Mouse (Mus musculus): Measurements from ENCODE around the gene Stpg3. TPM values are rescaled to one million over a fixed set of nuclear protein-coding genes. Genes with fewer than 3 reads are reported as not detected.

The Stpg3 gene
- polyA plus RNA-seq, 1 experiment from 2014 or later, result not detected

- H3K27ac ChIP-seq (replicated peaks), result peak overlapping the region; percentile 90
- peak overlapping the region; percentile 69 for H3K4me3 ChIP-seq
- H3K9ac ChIP-seq (replicated peaks), result peak overlapping the region; percentile 69
- H3K27me3 ChIP-seq, result no peaks in the 10 kb centered on the region
- no peaks in the 10 kb centered on the region for H3K9me3 ChIP-seq
- no peak for ATAC-seq (replicated peaks)
- peaks cover 4% of the 10 kb centered on the region; the same call in 1 of the 2 replicates for H3K36me3 ChIP-seq
- H3K4me1 ChIP-seq, result peaks cover 24% of the 10 kb centered on the region
- peak overlapping the region; percentile 81 for H3K4me2 ChIP-seq (replicated peaks)
- 3% methylated on average over 52 of the region's 53 CpGs for WGBS
Observed at GRCm38 (mm10) chr2:25223681-25224491, 9.4 kb upstream of the Stpg3 start.

- Histone ChIP-seq H3K27me3 (no peaks in the 10 kb centered on the region), H3K4me1 (peaks cover 17% of the 10 kb centered on the region), H3K4me2 (replicated peaks) (no peak overlapping the region), H3K4me3 (no peak overlapping the region), H3K9me3 (no peaks in the 10 kb centered on the region), H3K9ac (replicated peaks) (no peak overlapping the region), H3K36me3 (peaks cover 4% of the 10 kb centered on the region; the same call in 1 of the 2 replicates), H3K27ac (replicated peaks) (no peak overlapping the region)
- ATAC-seq (replicated peaks), result no peak
- WGBS, result 78% methylated on average over 5 of the region's 5 CpGs
Observed at GRCm38 (mm10) chr2:25221331-25221772, 6.9 kb upstream of the Stpg3 start.

GRCm38 (mm10) chr2:25218445-25218844 is 4.0 kb upstream of the Stpg3 start, which contains the start of gene Fam166a:
Gene Fam166a, plus strand, starts transcription at chr2:25218745.
- peaks cover 4% of the 10 kb centered on the region for H3K4me1 ChIP-seq
- H3K27ac ChIP-seq (replicated peaks), result no peak within 1 kb of the TSS
- no peaks in the 10 kb centered on the region for H3K27me3 ChIP-seq
- H3K4me3 ChIP-seq, result no peak within 1 kb of the TSS
- H3K4me2 ChIP-seq (replicated peaks), result no peak within 1 kb of the TSS
- H3K36me3 ChIP-seq, result peaks cover 4% of the 10 kb centered on the region; the same call in 1 of the 2 replicates
- H3K9ac ChIP-seq (replicated peaks), result no peak within 1 kb of the TSS
- no peak for ATAC-seq (replicated peaks)
- H3K9me3 ChIP-seq, result no peaks in the 10 kb centered on the region

- 65% methylated on average over 2 of the region's 2 CpGs for WGBS
- H3K9ac ChIP-seq (replicated peaks), result no peak overlapping the region
- H3K4me2 ChIP-seq (replicated peaks), result no peak overlapping the region
- H3K27me3 ChIP-seq, result no peaks in the 10 kb centered on the region
- ATAC-seq (replicated peaks), result no peak
- no peaks in the 10 kb centered on the region for H3K4me1 ChIP-seq
- H3K27ac ChIP-seq (replicated peaks), result no peak overlapping the region
- peaks cover 4% of the 10 kb centered on the region; the same call in 1 of the 2 replicates for H3K36me3 ChIP-seq
- H3K9me3 ChIP-seq, result no peaks in the 10 kb centered on the region
- no peak overlapping the region for H3K4me3 ChIP-seq
Observed at GRCm38 (mm10) chr2:25217666-25218065, 3.2 kb upstream of the Stpg3 start.

GRCm38 (mm10) chr2:25213266-25213865 is 1.1 kb downstream of the Stpg3 start:
- no peak for ATAC-seq (replicated peaks)

GRCm38 (mm10) chr2:25211121-25211670 is 3.2 kb downstream of the Stpg3 start, which contains the start of gene Nelfb:
Gene Nelfb, minus strand, starts transcription at chr2:25211489.
- H3K4me2 ChIP-seq (replicated peaks), result peak within 1 kb of the TSS; percentile 64
- no peaks in the 10 kb centered on the region for H3K9me3 ChIP-seq
- peaks cover 7% of the 10 kb centered on the region; the same call in 1 of the 2 replicates for H3K36me3 ChIP-seq
- H3K4me1 ChIP-seq, result peaks cover 27% of the 10 kb centered on the region
- H3K4me3 ChIP-seq, result peak within 1 kb of the TSS; percentile 61
- peak within 1 kb of the TSS; percentile 81 for H3K27ac ChIP-seq (replicated peaks)
- H3K9ac ChIP-seq (replicated peaks), result peak within 1 kb of the TSS; percentile 78
- under 1% methylated on average over 44 of the region's 44 CpGs for WGBS
- ATAC-seq (replicated peaks), result peak; percentile 91
- H3K27me3 ChIP-seq, result no peaks in the 10 kb centered on the region

More at GRCm38 (mm10) chr2:25213266-25213865, 1.1 kb downstream of the Stpg3 start:
- Histone ChIP-seq H3K9me3 (no peaks in the 10 kb centered on the region), H3K4me2 (replicated peaks) (no peak overlapping the region), H3K27me3 (no peaks in the 10 kb centered on the region), H3K27ac (replicated peaks) (no peak overlapping the region), H3K4me3 (no peak overlapping the region), H3K36me3 (no peaks in the 10 kb centered on the region), H3K9ac (replicated peaks) (no peak overlapping the region), H3K4me1 (peaks cover 25% of the 10 kb centered on the region)
- 70% methylated on average over 23 of the region's 23 CpGs for WGBS

GRCm38 (mm10) chr2:25210686-25211085 is 3.8 kb downstream of the Stpg3 start:
- peak overlapping the region; percentile 61 for H3K4me3 ChIP-seq
- WGBS, result under 1% methylated on average over 24 of the region's 24 CpGs
- H3K36me3 ChIP-seq, result peaks cover 12% of the 10 kb centered on the region
- H3K27me3 ChIP-seq, result no peaks in the 10 kb centered on the region
- H3K27ac ChIP-seq (replicated peaks), result peak overlapping the region; percentile 81
- peaks cover 27% of the 10 kb centered on the region for H3K4me1 ChIP-seq
- H3K4me2 ChIP-seq (replicated peaks), result peak overlapping the region; percentile 64
- no peaks in the 10 kb centered on the region for H3K9me3 ChIP-seq
- peak; percentile 47 for ATAC-seq (replicated peaks)
- peak overlapping the region; percentile 78 for H3K9ac ChIP-seq (replicated peaks)

GRCm38 (mm10) chr2:25207593-25207992 is 6.8 kb downstream of the Stpg3 start:
- Histone ChIP-seq H3K4me2 (replicated peaks) (no peak overlapping the region), H3K4me1 (peaks cover 27% of the 10 kb centered on the region), H3K27ac (replicated peaks) (no peak overlapping the region), H3K9me3 (no peaks in the 10 kb centered on the region), H3K4me3 (no peak overlapping the region), H3K9ac (replicated peaks) (no peak overlapping the region), H3K36me3 (peaks cover 40% of the 10 kb centered on the region), H3K27me3 (no peaks in the 10 kb centered on the region)
- no peak for ATAC-seq (replicated peaks)
- WGBS, result 76% methylated on average over 1 of the region's 1 CpGs

GRCm38 (mm10) chr2:25203631-25204214 is 10.7 kb downstream of the Stpg3 start:
- H3K4me3 ChIP-seq, result no peak overlapping the region
- no peaks in the 10 kb centered on the region for H3K27me3 ChIP-seq
- no peak overlapping the region for H3K27ac ChIP-seq (replicated peaks)
- peaks cover 73% of the 10 kb centered on the region for H3K36me3 ChIP-seq
- WGBS, result 62% methylated on average over 4 of the region's 4 CpGs
- H3K9ac ChIP-seq (replicated peaks), result no peak overlapping the region
- no peaks in the 10 kb centered on the region for H3K9me3 ChIP-seq
- no peak overlapping the region for H3K4me2 ChIP-seq (replicated peaks)
- H3K4me1 ChIP-seq, result peaks cover 5% of the 10 kb centered on the region
- ATAC-seq (replicated peaks), result no peak; the same call in 1 of the 2 replicates

GRCm38 (mm10) chr2:25200631-25201030 is 13.8 kb downstream of the Stpg3 start:
- H3K27ac ChIP-seq (replicated peaks), result no peak overlapping the region
- H3K9ac ChIP-seq (replicated peaks), result no peak overlapping the region
- no peak overlapping the region for H3K4me2 ChIP-seq (replicated peaks)
- no peak overlapping the region for H3K4me3 ChIP-seq
- no peaks in the 10 kb centered on the region for H3K4me1 ChIP-seq
- H3K27me3 ChIP-seq, result peaks cover 12% of the 10 kb centered on the region
- ATAC-seq (replicated peaks), result no peak
- H3K9me3 ChIP-seq, result no peaks in the 10 kb centered on the region
- H3K36me3 ChIP-seq, result peaks cover 60% of the 10 kb centered on the region
- 83% methylated on average over 2 of the region's 2 CpGs for WGBS

GRCm38 (mm10) chr2:25197946-25198345 is 16.5 kb downstream of the Stpg3 start:
- Histone ChIP-seq H3K4me3 (no peak overlapping the region), H3K27ac (replicated peaks) (no peak overlapping the region), H3K27me3 (peaks cover 29% of the 10 kb centered on the region), H3K36me3 (peaks cover 36% of the 10 kb centered on the region), H3K4me1 (0 out of 2 replicates have a peak, but pooled peaks cover 3% of the 10 kb centered on the region), H3K9ac (replicated peaks) (no peak overlapping the region), H3K4me2 (replicated peaks) (no peak overlapping the region), H3K9me3 (no peaks in the 10 kb centered on the region)
- no peak for ATAC-seq (replicated peaks)

GRCm38 (mm10) chr2:25197191-25197590 is 17.2 kb downstream of the Stpg3 start:
- Histone ChIP-seq H3K27me3 (peaks cover 29% of the 10 kb centered on the region), H3K4me1 (0 out of 2 replicates have a peak, but pooled peaks cover 3% of the 10 kb centered on the region), H3K27ac (replicated peaks) (no peak overlapping the region), H3K36me3 (peaks cover 29% of the 10 kb centered on the region), H3K9ac (replicated peaks) (no peak overlapping the region), H3K9me3 (no peaks in the 10 kb centered on the region), H3K4me2 (replicated peaks) (no peak overlapping the region), H3K4me3 (no peak overlapping the region)
- ATAC-seq (replicated peaks), result no peak
- 12% methylated on average over 2 of the region's 2 CpGs for WGBS
